Mouse (Mus musculus) cerebral cortex, adult 2 months (tissue): Measurements from ENCODE around the gene Fer.

Source experiments
- WGBS: fragments of 180-500 bp; shearing (Covaris S2); methylation state at CpG from one replicate; pipeline ENCODE4 v1.1.7; 2018; 5-methylcytosine and 5-hydroxymethylcytosine counted together

The Fer gene

GRCm38 (mm10) chr17:64141856-64142255 is 279.0 kb downstream of the Fer start:
- WGBS, result 70% methylated on average over 9 of the region's 9 CpGs

- 50% methylated on average over 4 of the region's 4 CpGs for WGBS
These were observed 283.5 kb downstream of the Fer start for GRCm38 (mm10) chr17:64146409-64146808.

- WGBS, result 56% methylated on average over 1 of the region's 1 CpGs
These were observed 287.9 kb downstream of the Fer start for GRCm38 (mm10) chr17:64150717-64151116.

- 76% methylated on average over 5 of the region's 5 CpGs for WGBS
These were observed 304.9 kb downstream of the Fer start for GRCm38 (mm10) chr17:64167731-64168130.

- 86% methylated on average over 5 of the region's 5 CpGs for WGBS
These were observed 307.2 kb downstream of the Fer start for GRCm38 (mm10) chr17:64170019-64170418.

GRCm38 (mm10) chr17:64172474-64172873 is 309.6 kb downstream of the Fer start:
- 88% methylated on average over 2 of the region's 2 CpGs for WGBS

- WGBS, result 75% methylated on average over 5 of the region's 5 CpGs
These were observed 317.7 kb downstream of the Fer start for GRCm38 (mm10) chr17:64180546-64180945.

GRCm38 (mm10) chr17:64181291-64181690 is 318.4 kb downstream of the Fer start:
- 56% methylated on average over 3 of the region's 3 CpGs for WGBS

- WGBS, result 91% methylated on average over 3 of the region's 3 CpGs
These were observed 319.7 kb downstream of the Fer start for GRCm38 (mm10) chr17:64182599-64182998.

- WGBS, result 26% methylated on average over 5 of the region's 5 CpGs
These were observed 320.3 kb downstream of the Fer start for GRCm38 (mm10) chr17:64183196-64183595.
